Mouse (Mus musculus) kidney, postnatal 14 days (tissue): ENCODE data around the gene Dnah8.
"Not testable (repeated sequence)": the region's sequence is repeated elsewhere in the genome, so short reads cannot be mapped to it uniquely, and the experiment has no call there.

Experiments
- DNase-seq: peaks from one replicate; pipeline ENCODE4 v3.0.0; 2022; ENCODE audit warnings: mixed read lengths

Gene Dnah8

GRCm38 (mm10) chr17:30624132-30624531 is at the start of gene Dnah8:
Gene Dnah8, plus strand, starts transcription at chr17:30624354.
- DNase-seq, result not testable (repeated sequence)

GRCm38 (mm10) chr17:30574783-30575075 is 49.4 kb upstream of the Dnah8 start:
- DNase-seq, result no peak

- peak; percentile 21 for DNase-seq
Measured at GRCm38 (mm10) chr17:30575121-30575904, 48.8 kb upstream of the Dnah8 start.

- peak; percentile 97 for DNase-seq
Measured at GRCm38 (mm10) chr17:30575941-30576773, 48.0 kb upstream of the Dnah8 start, which contains the start of gene Btbd9. Gene Btbd9, minus strand, starts transcription at chr17:30576488.

- peak; percentile 20 for DNase-seq
Measured at GRCm38 (mm10) chr17:30576946-30577345, 47.2 kb upstream of the Dnah8 start.

- no peak for DNase-seq
Measured at GRCm38 (mm10) chr17:30580781-30581180, 43.4 kb upstream of the Dnah8 start.

DNA sequence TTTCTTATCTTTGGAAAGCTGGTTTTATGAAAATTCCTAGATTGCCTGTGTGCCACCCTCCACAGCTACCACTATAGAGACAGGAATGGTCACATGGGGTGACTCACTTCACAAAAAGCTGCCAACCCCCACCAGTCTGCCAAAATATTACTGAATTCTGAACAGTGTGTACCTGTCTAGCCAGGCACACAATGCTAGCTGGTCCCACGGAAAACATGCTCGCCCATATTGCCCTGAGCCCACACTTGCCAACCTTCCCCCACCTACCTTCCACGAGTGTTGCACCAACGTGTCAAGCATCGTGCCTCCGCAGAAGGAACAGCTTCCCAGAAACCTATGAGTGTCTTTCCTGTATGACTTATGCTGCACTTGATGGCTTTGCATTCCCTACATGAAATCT is 43.0 kb upstream of the Dnah8 start:
- DNase-seq, result no peak

- no peak for DNase-seq
Measured at GRCm38 (mm10) chr17:30582313-30582712, 41.8 kb upstream of the Dnah8 start.

DNA sequence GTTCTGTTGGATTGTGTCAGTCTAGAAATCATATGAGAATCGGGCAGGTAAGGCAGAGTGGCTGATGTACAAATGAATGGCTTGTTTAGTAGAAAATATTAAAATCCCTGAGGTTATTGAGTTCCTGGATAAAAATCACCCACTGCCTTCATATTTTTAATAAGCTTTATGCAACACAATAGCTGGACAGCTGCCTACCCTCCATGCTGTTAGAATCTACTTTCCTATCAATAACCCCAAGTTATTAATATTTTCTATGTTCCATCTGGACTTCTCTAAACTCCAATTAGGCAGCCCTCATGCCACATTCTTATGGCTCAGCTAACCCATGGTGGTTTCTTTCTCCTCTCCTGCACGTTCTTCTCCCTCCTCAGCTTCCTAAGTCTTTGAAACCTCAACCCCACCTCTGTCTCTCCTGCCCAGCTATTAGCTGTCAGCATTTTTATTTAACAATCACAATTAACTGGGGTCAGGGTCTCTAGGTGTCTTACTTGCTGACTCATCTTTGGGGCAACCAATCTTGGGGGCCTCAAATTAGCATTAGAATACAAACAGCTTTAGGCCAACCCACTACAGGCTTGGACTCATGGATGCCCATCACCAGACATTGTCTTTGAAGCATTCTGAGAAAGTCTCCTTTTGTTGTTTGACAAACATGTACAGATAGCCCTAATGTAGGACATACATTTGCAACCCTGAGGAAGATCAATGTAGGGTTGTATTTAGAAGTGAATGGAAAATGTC is 40.7 kb upstream of the Dnah8 start:
- DNase-seq, result no peak

DNA sequence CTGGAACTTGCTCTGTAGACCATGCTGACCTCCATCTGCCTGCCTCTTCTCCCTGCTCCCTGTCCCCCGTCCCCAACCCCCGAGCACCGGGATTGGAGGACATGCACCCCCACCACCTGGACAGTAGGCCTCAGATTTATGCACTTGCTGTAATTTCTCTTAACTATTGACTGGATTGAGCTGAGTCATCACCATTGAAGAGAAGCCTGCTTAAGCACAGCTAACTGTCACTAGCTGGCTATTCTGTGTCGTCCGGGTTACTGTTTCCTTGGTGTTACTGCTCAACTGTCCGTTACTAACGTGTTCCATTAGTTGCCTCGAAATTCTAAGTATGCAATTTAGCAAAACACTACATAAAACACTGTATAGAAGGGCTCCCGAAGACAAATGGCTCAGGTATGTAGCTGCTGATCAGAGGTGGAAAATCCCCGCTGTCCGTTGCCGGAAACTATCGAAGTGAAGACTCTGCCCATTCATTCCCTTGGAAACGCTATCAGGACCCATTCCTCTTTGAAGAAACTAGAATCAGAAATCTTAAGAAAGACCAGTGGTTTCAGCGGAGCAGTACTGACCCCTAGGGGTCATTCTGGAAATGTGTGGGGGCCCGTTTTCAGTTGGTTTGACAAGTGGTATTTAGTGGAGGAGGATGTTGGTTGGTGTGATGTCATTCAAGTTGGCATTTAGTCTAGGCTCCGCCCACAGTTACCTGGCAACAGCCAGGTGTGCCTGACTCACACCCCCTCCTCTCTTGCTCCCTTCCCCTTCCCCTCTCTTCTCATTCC is 33.5 kb upstream of the Dnah8 start:
- DNase-seq, result peak; percentile 75

DNA sequence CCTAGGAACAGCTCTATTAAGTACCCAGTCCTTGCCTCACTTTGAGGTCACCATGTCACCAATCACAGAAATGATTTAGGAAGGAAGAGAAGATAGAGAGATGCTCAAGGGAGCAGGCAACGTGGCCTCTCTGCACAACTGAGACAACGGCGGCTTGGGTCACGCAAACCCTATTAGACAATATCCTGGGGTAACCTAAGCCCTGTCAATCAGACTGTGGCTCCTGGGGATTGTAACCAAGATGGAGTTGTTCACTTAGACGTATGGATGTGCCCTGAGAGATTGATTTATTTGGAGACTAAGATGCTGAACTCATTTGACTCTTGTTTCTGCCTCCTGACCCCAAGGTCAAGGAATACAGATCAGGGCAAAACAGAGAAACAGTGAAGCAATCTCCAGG is 29.7 kb upstream of the Dnah8 start:
- no peak for DNase-seq

GRCm38 (mm10) chr17:30594846-30595245 is 29.3 kb upstream of the Dnah8 start:
- no peak for DNase-seq

- DNase-seq, result no peak
Measured at GRCm38 (mm10) chr17:30597786-30598185, 26.4 kb upstream of the Dnah8 start.

- no peak for DNase-seq
Measured at GRCm38 (mm10) chr17:30598300-30598699, 25.9 kb upstream of the Dnah8 start.

- DNase-seq, result no peak
Measured at GRCm38 (mm10) chr17:30602175-30602574, 22.0 kb upstream of the Dnah8 start.

DNA sequence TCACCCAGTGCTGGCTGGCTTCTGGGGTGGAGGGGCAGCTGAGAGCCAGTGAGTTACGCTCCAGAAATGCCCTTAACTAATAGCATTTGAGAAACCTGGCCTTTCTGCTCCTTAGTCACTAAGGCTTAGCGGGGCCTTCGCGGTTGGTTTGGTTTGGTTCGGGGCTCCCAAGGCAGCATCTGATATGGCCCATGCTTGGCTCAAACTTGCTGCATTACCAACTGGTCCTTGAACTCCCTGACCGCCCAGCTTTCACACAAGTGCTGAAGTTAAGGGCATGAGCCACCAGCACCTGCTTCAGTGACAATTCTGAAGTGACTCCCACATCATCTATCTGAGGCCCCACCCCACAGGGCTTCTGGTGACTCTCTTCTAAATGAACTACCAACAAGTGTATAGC is 19.9 kb upstream of the Dnah8 start:
- no peak for DNase-seq

DNA sequence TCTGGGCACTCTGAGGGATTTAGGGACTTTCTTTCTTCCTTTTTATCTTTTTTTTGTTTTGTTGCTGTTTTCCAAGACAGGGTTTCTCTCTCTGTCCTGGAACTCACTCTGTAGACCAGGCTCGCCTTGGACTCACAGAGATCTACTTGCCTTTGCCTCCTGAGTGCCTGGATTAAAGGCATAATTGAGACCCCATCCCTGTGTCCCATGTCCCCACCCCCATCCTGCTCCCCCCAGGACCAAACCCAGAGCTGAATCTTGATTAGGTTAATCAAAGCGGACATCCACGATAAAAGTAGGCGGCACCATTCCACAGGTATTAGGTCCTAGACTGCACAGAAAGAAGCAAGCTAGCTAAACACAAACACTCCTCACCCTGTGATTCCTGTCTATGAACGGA is 19.2 kb upstream of the Dnah8 start:
- no peak for DNase-seq

DNA sequence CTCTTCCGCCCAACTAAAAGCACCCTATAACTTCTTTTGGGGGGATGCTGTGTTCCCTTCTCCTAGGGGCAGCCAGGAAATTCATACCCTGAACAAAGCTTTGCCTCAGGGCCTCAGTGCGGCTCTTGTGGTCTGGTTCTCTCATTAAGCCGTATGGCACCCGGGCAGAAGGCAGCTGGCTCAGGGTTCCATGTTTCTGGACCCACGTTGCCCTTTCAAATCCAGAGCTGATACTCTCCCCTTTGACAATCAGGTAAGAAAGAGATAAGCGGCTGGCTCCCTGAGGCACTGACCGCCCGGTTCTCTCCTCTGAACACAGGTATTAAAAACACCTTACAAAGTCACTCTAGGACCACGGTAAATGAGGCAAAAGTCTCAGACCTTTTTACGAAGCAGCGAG is 17.9 kb upstream of the Dnah8 start:
- no peak for DNase-seq

DNA sequence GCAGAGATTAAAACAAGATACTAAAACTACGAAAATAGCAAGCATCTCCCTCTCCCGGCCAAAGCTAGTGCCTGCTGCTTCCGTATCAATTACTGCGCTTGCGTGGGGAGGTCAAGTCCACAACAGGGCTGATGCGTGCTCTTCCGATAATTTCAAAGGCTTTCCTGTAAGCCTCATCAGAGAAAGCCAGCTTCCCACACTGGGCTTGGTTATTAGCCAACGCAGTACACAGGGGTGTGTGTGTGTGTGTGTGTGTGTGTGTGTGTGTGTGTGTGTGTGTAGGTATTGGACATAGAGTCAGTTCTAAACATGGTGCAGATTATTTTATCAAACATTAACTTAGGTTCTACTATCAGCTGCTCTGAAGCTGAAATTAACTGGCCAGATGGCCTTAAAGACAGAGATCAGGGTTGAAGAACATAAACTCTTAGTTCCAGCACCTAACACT is 17.5 kb upstream of the Dnah8 start:
- DNase-seq, result no peak

DNA sequence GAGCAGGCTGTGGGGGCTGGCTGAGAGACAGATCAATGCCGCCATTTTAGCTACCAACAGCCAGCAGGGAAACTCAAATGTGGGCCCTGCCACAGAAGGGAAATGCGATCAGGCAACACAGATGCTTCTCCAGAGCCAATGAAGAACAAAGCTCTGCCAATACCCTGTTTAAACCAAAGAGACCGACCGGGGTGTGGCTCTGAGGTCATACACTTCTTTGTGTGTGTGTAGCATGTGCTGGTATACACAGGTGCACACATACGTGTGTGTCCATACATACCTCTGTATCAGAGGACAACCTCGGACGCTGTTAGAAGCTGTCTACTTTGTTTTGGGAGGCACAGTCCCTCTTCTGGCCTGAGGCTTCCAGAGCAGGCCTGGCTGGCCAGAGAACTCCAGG is 16.8 kb upstream of the Dnah8 start:
- no peak for DNase-seq

- no peak for DNase-seq
Measured at GRCm38 (mm10) chr17:30607909-30608495, 16.2 kb upstream of the Dnah8 start.

DNA sequence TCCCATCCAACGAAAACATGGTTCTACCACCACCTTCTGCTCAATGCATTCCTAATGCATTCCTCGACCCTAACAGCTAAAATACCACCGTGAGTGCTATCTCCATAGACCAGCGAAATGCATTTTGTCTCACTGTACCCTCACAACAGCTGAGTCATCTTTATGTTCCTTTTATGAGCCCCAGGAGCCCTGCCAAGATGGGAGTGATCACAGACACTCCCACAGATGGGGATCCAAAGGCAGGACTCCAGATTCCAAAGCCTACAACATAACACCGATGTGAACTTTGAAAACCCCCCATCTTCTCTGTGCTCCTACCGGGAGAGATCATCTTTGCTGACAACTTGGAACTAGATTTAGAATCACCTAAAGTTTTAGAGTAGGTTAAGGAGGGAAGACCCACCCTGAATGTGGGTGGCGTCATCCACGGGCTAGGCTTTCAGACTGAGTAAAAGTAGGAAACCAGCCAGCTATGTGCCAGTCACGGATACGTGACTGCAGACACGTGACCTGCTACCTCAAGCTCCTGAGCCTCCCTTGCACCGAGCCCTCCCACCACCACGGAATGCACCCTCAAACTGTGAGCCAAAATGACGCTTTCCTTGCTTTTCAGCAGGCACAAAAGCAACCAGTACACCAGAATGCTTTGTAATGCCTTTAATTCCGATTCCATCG is 14.7 kb upstream of the Dnah8 start:
- peak; percentile 48 for DNase-seq
